Mouse (Mus musculus) splenic B cell, adult 2 months (primary cell): ENCODE results near the gene Zfp810.
"Not testable (repeated sequence)": the region's sequence is repeated elsewhere in the genome, so short reads cannot be mapped to it uniquely, and the experiment has no call there.

ENCODE experiments used
- DNase-seq: peaks from one replicate; pipeline ENCODE4 v3.0.0-alpha.2; 2011; ENCODE audit warnings: low read depth, low spot score
- H3K27me3 ChIP-seq: 2 replicates; pipeline ENCODE4 v1.6.1; 2012; ENCODE audit warnings: mild to moderate bottlenecking, low read length, moderate library complexity, mixed read lengths; ENCODE audit not compliant: control insufficient read depth, poor library complexity, insufficient read depth, severe bottlenecking
- H3K36me3 ChIP-seq: 2 replicates; pipeline ENCODE4 v1.6.1; 2012; ENCODE audit warnings: mild to moderate bottlenecking, low read length, moderate library complexity, mixed read lengths; ENCODE audit not compliant: control insufficient read depth, poor library complexity, insufficient read depth, severe bottlenecking

Zfp810 gene

DNA sequence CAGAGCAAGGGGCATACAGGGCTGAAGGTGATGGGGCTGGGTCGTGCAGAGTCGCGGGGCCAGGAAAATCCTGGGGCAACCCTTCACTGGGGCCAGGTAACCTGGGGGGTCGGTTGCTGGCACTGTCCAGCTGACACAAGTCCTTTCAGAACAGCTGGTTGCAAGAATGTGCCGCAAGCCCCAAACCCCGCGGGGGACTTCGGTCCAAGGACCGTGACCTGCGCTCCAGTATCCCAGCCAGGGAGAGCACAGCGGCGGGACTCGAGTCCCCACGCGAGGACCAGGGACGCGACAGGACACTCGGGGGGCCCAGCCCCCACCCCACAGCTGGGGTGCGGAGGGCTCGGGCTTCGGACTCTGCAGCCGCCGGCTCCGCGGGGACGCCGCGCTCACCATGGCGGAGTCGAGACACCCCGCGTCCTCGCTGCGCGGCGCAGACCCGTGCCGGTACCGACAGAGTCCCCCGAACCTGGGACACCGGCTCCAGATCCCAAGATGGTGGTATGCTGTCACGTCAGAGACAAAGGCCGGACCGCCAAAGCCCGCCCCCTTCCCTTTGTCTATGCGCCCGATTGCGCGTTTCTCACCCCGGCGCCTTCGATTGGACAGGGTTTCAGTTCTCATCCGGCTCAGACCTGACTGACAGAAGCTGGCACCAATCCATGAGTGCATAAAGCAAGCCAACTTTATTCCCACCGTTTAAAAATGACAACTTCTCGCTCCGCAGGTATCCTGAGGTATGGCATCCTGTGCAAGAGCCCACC lies at the start of gene Zfp810:
Zfp810 (minus strand) TSS at position 493 of the 764 bp plus-strand sequence.
- peaks cover 7% of the 10 kb centered on the region; the same call in 1 of the 2 replicates for H3K36me3 ChIP-seq
- DNase-seq = peak; percentile 97

DNA sequence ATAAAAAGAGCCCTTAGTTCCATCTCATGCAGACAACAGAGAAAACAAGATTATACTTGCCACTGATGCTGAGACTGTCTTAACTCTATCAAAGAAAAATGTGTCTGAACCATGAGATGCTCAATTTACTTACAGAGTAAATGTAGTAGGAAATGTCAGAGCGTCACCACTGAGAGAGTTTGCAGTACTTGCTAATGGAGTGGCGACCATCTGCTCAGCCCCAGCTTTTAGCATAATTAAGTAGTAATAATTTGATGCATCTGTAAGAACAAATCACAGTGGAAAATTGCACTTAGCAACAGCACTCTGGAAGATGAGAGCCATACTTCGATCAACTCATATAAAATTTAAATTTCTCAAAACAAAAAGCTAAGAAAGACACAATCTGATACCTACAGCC lies 48.5 kb upstream of the Zfp810 start:
- no peaks in the 10 kb centered on the region for H3K36me3 ChIP-seq
- DNase-seq = no peak
- no peaks in the 10 kb centered on the region for H3K27me3 ChIP-seq

More for the DNA sequence above, at the start of gene Zfp810:
- H3K27me3 ChIP-seq = no peaks in the 10 kb centered on the region

DNA sequence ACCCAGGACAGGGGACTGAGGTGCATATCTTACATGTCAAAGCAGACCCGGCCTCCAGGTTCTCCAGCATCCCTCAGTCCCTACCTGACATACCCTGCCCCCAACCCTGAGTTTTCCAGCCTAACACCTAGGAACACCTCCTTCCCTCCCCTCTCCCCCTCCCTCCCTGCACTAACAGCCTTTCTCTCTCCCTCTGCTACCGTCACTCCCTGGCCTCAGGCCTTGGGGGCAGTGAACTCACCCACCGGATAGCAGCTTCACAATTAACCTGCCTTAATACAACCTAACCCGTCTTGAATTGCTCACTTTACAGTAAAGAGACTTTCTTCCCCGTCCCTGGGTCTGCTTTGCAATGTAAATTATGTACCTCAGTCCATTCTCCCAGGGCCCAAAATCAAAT lies 46.5 kb upstream of the Zfp810 start:
- DNase-seq = no peak
- Histone ChIP-seq H3K36me3 (no peaks in the 10 kb centered on the region), H3K27me3 (no peaks in the 10 kb centered on the region)

DNA sequence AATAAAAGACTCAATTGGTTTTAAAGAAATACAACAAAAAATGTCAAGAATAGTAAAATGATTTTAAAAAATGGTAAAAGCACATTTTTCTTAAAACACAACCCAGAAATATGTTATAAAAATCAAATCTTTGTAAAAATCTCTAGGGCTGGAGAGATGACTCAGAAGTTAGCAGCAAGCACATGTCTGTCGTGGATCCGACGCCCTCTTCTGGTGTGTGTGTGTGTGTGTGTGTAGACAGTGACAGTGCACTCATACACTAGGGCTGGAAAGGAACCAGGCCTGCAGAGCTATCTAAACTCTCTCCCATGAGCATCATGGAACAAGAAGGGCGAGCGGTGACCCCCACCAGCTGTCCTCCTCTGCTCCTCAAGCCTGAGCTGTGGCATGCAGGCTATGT lies 46.0 kb upstream of the Zfp810 start:
- no peaks in the 10 kb centered on the region for H3K27me3 ChIP-seq
- no peaks in the 10 kb centered on the region for H3K36me3 ChIP-seq
- DNase-seq = peak; percentile 10

DNA sequence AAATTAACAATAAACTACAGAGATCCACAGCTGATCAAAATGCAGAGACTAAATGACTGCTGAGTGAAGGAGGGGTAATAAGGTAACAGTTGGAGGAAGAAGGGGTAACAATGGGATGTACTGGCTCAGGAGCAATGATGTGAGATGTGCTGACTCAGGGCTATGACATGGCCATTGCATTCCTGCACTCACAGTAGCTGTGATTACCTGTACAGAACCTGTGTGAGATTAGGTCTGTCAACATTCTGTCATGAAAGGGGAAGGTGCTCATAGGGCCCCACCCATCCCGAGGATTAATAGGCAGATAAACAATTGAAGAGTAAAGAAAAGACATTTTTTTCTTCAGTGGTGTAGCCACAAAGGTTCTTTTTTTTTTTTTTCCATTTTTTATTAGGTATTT lies 32.9 kb upstream of the Zfp810 start:
- Histone ChIP-seq H3K36me3 (no peaks in the 10 kb centered on the region), H3K27me3 (no peaks in the 10 kb centered on the region)
- no peak for DNase-seq

DNA sequence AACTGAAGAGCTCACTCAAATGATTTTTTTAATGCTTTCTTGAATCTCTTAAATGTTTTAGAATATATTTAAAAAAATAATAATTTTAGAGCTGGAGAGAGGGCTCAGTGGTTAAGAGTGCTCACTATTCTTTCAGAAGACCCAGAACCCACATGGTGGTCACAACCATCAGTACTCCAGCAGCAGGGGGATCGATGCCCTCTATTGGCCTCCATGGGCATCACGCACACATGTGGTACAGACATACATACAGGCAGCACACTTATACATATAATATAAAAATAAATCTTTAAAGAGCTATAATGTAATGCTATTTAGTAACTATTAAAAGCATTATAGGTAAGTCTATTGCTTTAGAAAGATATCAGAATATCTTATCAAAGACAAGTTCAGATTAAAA lies 29.8 kb upstream of the Zfp810 start:
- Histone ChIP-seq H3K27me3 (no peaks in the 10 kb centered on the region), H3K36me3 (no peaks in the 10 kb centered on the region)
- DNase-seq = no peak

- Histone ChIP-seq H3K36me3 (no peaks in the 10 kb centered on the region), H3K27me3 (0 out of 2 replicates have a peak, but pooled peaks cover 2% of the 10 kb centered on the region)
- DNase-seq = peak; percentile 92
Observed at GRCm38 (mm10) chr9:22327475-22328387, 20.3 kb upstream of the Zfp810 start.

DNA sequence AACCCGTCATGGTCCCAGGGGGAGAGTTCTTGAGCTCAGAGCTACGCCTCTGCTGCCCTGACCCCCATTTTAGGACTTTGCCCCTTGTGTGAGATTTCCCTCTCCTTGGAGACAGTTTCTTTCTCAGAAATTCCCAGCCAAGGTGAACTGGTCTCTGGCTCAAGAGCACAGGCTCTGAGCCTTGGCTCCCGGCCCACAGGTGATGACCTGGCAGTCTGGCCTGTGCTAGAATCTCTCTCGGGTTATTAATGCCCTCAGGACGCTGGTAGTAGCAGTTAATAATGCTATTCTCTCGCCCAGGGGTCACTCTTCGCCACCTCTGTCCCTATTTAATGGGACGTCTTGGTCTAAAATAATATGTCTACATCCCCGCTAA lies 19.6 kb upstream of the Zfp810 start:
- Histone ChIP-seq H3K27me3 (0 out of 2 replicates have a peak, but pooled peaks cover 2% of the 10 kb centered on the region), H3K36me3 (no peaks in the 10 kb centered on the region)
- DNase-seq = no peak

DNA sequence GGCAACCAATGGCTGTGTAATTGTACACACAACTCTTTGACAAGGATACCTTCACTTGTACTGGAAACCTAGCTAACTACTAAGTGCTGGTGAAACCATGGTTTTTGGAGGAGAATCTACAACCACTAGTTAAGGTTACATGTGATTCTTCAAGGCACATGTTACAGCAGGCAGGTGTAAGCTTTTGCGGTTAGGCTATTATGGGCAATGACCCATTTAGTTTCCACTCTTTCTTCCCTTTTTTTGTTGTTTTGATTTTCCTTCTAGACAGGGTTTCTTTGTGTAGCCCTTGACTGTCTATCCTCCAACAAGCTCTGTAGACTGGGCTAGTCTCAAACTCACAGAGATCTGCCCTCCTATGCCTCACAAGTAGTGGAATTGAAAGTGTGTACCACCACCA lies 17.1 kb upstream of the Zfp810 start:
- peak; percentile 86 for DNase-seq
- Histone ChIP-seq H3K27me3 (0 out of 2 replicates have a peak, but pooled peaks cover 2% of the 10 kb centered on the region), H3K36me3 (no peaks in the 10 kb centered on the region)

GRCm38 (mm10) chr9:22322381-22323211 lies 15.1 kb upstream of the Zfp810 start:
- Histone ChIP-seq H3K36me3 (no peaks in the 10 kb centered on the region), H3K27me3 (no peaks in the 10 kb centered on the region)
- no peak for DNase-seq

DNA sequence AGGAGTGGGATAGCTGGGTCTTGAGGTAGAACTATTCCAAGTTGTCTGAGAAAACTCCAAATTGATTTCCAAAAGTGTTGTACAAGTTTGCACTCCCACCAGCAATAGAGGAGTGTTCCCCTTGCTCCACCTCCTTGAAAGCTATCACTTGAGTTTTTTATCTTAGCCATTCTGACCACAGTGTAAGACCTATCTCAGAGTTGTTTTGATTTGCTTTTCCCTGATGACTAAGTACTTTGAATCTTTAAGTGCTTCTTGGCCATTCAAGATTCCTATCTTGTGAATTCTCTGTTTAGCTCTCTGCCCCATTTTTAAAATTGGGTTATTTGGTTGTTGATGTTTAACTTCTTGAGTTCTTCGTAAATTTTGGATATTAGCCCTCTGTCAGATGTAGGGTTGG lies 11.7 kb upstream of the Zfp810 start:
- Histone ChIP-seq H3K27me3 (no peaks in the 10 kb centered on the region), H3K36me3 (no peaks in the 10 kb centered on the region)
- DNase-seq = no peak

- not testable (repeated sequence) for H3K36me3 ChIP-seq, H3K27me3 ChIP-seq, DNase-seq
Observed at GRCm38 (mm10) chr9:22316047-22316446, 8.6 kb upstream of the Zfp810 start.

- H3K36me3 ChIP-seq = no peaks in the 10 kb centered on the region
- H3K27me3 ChIP-seq = no peaks in the 10 kb centered on the region
- no peak for DNase-seq
Observed at GRCm38 (mm10) chr9:22314066-22314465, 6.6 kb upstream of the Zfp810 start.

GRCm38 (mm10) chr9:22313218-22313617 lies 5.8 kb upstream of the Zfp810 start:
- no peaks in the 10 kb centered on the region for H3K36me3 ChIP-seq
- DNase-seq = peak; percentile 37
- no peaks in the 10 kb centered on the region for H3K27me3 ChIP-seq
